Mouse (Mus musculus) right cerebral cortex, adult 2 months (tissue): ENCODE data around the gene Mrgprb4.

Source experiments
- DNase-seq, 2 experiments: peaks; one replicate each; pipeline ENCODE4 v3.0.0; 2021 to 2022; ENCODE audit warnings: low spot score in 2 of 2

Mrgprb4 gene

DNA sequence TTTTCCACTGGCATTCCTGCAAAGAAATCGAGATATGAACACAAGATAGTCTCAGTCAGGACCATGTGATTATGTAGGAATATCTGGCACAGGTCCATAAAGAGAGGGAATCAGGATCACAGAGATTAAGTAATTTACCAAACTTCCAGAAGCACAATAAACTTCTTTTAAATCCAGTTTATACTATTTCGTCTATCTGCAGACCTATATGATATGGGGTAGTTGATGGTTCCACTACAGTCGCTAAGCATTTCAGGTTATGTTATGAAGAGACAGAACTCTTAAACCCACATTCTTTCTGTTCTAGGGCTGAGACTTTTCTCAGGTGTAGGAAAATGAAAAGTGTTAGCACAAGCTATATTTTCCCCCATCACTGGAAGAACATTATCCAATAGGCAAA is at the start of gene Mrgprb4:
TSS of gene Mrgprb4 (minus strand) at position 101 of the 400 bp plus-strand sequence.
- DNase-seq = no peak

GRCm38 (mm10) chr7:48226114-48226513 is 27.0 kb upstream of the Mrgprb4 start:
- DNase-seq = no peak

DNA sequence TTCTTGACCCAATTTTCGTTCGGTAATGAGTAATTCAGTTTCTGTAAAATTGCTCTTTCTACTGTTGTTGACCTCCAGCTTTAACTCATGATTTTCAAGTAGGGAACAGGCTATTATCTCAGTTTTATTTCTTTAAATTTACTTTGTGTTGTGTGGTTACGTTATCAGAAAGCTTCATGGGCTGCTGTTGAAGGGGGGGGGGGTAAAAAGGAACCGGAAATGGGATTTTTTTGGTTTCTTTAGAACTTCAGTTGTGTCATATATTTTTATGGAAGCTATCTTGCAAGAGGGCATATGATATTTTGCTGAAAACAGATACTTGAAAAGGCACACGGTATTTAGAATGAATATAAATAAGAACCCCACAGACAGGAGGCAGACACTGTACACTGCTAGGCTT is 26.0 kb upstream of the Mrgprb4 start:
- no peak for DNase-seq

DNA sequence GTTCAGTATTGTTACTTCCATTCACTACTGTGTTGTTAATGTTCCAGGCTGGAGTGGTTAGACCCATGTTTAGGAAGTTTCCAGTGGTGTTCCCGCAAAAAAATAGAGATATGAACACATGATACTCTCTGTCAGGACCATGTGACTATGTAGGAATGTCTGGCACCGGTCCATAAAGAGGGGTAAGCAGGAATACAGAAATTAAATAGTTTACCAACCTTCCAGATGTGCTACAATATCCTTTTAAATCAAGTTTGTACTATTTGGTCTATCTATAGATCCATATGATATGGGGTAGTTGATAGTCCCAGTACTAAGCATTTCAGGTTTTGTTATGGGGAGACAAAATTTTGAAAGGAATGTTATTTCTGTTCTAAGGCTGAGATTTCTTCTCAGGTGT is 30.2 kb downstream of the Mrgprb4 start, which contains the start of gene Mrgprb5:
TSS of gene Mrgprb5 (minus strand) at position 101 of the 400 bp plus-strand sequence.
- DNase-seq = no peak

GRCm38 (mm10) chr7:48167471-48167870 is 31.6 kb downstream of the Mrgprb4 start:
- no peak for DNase-seq
